Mouse (Mus musculus) gastrocnemius, postnatal 25 days (tissue): Measurements from ENCODE around the gene Rbm47. TPM values are rescaled to one million over a fixed set of nuclear protein-coding genes. Genes with fewer than 3 reads are reported as not detected.

Source experiments
- DNase-seq: peaks from one replicate; pipeline ENCODE4 v3.0.0; 2022
- total RNA-seq, 2 experiments: library from RNA; stranded (reverse); gene quantifications; 1 replicate in 1 of 2; 2 replicates in 1 of 2; pipeline ENCODE4 v1.2.3; 2021

Rbm47 gene
- total RNA-seq, 2 experiments from 2014 or later: 0.61 to 1.2 TPM

DNA sequence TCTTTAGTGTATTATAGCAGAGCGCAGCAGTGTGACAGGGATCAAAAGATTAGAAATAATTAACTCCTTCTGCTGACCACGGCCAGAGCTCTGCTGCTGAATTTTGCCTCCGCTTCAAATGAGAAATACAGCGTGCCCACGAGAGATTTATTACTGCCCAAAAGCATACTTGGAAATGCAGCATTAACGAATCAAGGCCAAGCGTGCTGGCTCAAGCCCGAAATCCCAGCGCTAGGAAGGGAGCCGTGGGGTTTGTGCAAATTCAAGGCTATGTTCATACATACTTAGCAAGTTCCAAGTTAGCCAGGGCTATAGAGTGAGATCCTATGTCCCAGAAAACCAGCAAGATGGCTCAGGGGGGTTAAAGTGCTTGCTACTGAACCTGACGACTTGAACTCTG lies 47.5 kb downstream of the Rbm47 start:
- no peak for DNase-seq

DNA sequence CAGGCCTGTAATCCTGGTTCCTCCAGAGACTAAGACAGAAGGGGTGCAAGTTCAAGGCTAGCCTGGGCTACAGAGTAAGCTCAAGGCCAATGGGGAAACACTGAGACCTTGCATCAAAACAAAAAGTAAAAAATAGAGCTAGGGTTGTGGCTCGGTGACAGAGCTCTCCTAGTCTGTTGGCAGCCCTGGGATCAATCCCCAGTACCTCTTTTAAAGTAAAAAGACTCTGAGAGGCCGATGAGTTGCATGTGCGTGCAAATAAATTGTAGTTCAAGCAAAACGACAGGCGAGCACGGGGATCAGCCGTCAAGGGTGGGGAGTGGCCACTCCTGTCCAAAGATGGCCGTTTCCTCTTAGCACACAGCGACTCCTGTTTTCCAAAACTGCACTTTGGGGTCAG lies 48.0 kb downstream of the Rbm47 start:
- no peak for DNase-seq

DNA sequence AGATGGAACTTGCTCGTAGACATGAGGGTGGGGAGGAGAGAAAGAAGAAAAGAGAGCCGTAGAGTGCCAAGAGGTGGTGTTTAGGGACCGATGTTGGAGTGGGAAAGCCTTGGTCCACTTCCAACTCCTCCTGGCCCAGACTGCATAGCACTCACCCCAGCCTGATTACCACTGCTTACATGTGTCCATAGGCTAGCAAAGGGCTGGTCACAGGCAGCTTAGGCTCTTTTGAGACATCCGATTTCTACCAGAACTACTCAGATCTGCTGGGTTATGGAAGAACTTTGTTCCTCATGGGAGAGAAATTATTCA lies 48.9 kb downstream of the Rbm47 start:
- DNase-seq: no peak

- DNase-seq: no peak
Measured at GRCm38 (mm10) chr5:66123295-66124088, 49.4 kb downstream of the Rbm47 start.

DNA sequence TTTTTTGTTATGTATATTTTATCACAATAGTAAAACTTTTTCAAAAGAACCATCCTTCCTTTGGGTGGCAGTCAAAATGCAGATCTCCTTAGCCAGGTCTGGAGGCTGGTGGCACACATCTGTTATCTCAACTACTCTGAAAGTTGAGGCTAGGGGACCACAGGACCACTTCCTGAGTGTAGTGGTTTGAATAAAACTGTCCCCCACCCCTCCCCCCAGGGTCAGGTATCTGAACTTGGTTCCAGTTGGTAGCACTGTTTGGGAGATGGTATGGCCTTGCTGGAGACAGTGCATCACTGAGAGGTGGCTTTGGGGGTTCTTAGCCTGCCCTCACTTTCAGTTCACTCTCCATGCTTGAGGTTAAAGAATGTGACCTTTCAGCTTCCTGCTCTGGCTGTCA lies 51.7 kb downstream of the Rbm47 start:
- no peak for DNase-seq

GRCm38 (mm10) chr5:66114751-66115150 lies 58.2 kb downstream of the Rbm47 start:
- DNase-seq: no peak

- DNase-seq: no peak
Measured at GRCm38 (mm10) chr5:66114208-66114607, 58.7 kb downstream of the Rbm47 start.

DNA sequence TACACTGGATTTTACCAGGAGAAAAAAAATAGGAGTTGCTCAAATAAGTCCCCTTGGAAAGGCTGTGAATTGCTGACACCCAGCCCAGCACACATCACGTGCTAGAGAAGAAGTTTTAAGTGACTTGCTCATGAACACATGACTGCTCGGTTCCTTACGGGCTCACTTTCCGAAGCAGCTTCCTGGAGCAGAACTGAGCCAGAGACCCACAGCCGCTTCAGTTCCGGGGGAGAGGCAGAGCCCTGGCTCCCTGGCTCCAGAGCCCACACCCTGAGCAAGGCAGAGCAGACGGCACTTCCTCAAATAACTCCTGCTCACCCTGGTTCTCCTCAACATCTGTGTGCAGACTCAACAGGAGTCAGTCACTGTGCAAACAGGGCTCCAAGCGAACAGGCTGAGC lies 60.9 kb downstream of the Rbm47 start:
- DNase-seq: peak; percentile 52

DNA sequence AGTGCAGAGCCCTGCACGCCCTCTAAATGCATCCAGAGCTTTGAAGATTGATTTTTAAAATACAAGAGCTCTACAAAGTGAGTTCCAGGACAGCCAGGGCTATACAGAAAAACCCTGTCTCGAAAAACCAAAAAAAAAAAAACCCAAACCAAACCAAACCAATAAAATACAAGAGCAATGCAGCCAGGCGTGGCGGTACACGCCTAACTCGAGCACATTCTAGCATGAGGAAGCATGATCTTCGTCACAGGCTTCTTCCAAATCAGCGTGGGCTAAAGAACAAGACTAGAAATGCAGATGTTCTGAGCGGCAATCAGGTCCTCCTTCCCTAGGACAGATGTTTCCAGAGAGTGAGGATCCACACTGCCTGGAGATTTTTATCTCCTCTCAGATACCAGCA lies 66.5 kb downstream of the Rbm47 start:
- no peak for DNase-seq

GRCm38 (mm10) chr5:66105946-66106345 lies 67.0 kb downstream of the Rbm47 start:
- DNase-seq: no peak

DNA sequence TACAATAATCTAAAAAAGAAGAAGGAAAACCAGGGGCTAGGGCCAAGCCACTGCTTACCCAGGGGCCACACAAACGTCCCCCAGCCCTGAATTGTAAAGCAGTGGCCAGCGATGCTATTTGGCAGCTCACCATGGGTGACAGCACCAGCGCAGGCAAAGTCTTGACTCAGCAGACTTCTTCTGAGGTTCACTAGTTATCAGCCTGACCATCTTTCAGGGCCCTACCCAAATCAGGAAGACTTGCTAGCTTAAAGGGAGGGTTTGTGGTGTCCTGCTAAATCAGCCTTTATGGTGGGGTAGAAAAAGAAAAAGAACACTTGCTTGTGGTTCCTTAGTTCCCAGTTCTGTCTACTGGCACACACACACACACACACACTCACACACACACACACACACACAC lies 67.6 kb downstream of the Rbm47 start:
- no peak for DNase-seq

GRCm38 (mm10) chr5:66103386-66103785 lies 69.5 kb downstream of the Rbm47 start:
- no peak for DNase-seq

- DNase-seq: peak; percentile 13
Measured at GRCm38 (mm10) chr5:66102821-66103220, 70.1 kb downstream of the Rbm47 start.

GRCm38 (mm10) chr5:66101577-66101976 lies 71.3 kb downstream of the Rbm47 start:
- no peak for DNase-seq

DNA sequence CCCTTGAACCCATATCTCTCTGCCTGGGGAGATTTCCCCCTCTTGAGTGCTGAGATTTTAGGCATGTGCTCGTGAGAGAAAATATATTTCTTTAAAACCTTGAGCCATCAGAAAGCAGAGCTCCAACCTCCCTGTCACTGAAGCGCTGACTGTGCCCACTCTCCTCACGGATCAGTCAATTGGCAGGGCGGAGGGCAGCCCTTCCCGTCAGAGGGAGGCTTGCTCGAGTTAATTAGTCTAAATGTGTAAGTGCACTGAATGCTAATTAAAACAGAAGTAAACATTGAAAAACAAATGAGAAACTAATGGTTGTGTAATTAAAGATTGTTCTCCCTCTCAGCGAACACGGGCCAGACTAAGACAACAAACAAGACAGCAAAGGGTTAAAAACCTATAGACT lies 72.6 kb downstream of the Rbm47 start:
- no peak for DNase-seq

GRCm38 (mm10) chr5:66098094-66098871 lies 74.6 kb downstream of the Rbm47 start:
- no peak for DNase-seq

GRCm38 (mm10) chr5:66096081-66096480 lies 76.8 kb downstream of the Rbm47 start:
- no peak for DNase-seq

DNA sequence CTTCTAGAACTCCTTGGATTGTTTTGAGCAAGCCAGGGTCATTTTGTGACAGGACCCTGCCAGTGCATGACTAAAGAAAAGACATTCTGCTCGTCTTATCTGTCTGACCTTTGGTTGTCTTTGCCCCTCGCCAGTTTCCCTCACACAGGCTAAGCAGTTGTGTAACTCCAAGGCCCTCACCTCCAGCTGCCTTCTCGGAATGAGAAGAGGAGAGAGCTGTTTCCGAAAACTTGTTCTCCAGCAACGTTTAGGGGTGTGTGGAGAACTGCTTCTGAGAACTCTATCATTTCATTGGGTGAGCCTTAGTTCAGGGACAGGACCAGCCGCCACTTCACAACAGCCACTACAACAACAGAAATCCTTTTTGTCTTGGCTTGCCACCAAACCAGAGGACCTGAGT lies 77.8 kb downstream of the Rbm47 start:
- DNase-seq: no peak

- DNase-seq: no peak
Measured at GRCm38 (mm10) chr5:66090037-66090436, 82.9 kb downstream of the Rbm47 start.

DNA sequence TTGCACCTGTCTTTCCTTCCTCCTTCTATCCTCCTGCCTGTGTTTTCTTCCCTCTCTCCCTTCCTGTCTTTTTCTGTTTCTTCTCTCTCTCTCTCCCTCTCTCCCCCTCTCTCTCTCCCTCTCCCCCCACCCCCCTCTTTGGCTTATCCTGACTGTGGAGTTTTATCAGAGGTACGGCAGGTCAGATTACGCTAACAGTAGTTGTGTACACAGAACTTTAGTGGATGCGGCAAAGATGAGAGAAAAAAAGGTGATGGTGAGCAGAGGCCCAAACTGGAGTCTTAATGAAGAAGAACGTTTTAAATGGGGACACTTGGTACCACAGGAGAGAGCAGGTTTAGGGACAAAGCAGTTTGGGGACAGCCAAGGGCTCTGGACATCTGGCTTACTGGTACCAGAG lies 83.3 kb downstream of the Rbm47 start:
- DNase-seq: no peak

DNA sequence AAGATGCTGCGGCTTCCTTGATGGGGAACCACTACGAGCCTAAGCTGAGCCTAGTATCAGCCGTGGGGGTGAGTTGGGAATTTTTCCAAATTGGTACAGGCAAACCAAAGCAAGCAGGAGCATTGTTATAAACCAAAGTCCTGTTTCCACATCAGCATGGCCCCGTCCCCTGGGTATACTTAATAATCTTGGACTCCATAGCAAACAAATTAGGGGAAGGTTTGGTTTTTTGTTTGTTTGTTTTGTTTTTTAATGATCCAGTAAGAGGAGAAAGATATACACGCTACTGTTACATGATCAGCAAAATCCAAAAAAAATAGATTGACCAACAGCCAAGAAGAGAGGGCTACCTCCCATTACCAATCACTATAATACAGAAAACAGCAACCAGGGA lies 84.0 kb downstream of the Rbm47 start:
- DNase-seq: no peak

DNA sequence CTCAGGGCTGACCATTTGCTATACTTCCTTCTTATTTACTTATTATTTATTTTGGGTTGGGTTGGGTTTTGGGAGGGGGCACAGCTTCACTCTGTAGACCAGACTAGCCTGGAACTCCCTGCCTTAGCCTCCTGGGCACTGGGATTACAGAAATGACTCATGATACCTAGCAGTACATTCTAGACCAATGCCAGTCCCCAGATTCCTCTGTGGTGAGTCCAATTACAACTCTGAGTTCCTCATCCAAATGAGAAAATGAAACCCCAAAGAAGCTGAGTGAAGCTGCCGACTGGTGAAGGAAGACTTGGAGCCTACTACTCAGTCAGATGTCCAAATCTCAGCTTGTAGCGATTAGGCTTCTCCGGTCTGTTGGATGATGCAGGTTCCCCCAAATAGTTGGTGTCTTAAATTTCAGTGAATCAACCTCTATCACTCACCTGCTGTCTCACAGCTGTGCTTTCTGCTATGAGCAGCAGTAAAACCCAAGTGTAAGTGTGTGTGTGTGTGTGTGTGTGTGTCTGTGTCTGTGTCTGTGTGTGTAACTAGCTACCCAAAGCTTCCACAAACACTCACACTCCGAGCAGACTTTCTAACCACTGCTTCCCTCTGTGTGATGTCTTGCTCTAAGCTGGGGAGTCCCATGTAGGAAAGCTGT lies 84.5 kb downstream of the Rbm47 start:
- DNase-seq: peak; percentile 31

DNA sequence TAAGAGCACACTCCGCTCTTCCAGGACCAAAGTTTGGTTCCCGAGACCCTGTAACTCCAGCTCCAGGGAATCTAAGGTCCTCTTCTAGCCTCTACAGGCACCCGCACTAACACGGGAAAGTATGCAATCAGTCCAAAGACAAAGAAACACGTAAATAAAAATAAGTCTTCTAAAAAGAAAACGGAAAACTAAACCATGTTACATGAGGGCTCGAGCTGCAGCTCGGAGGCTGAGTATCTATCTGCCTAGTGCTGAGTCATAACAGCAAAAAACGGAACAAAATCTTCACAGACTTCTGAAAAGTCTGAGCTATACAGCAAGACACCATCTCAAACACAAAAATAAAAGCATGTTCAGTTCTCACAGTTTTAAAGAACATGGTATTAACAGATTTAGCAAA lies 86.0 kb downstream of the Rbm47 start:
- no peak for DNase-seq
